Mouse (Mus musculus): ENCODE measurements around the gene Phc2. TPM values are rescaled to one million over a fixed set of nuclear protein-coding genes. Genes with fewer than 3 reads are reported as not detected.
A peak's percentile ranks its signal among the peaks of the same experiment; 100 is the strongest.
"Not testable (repeated sequence)": the region's sequence is repeated elsewhere in the genome, so short reads cannot be mapped to it uniquely, and the experiment has no call there.

Phc2 gene
- 82.2 and 101 TPM in 2 replicates for polyA plus RNA-seq (2015; fragmentation: Nextera tagmentation; extraction: Ambion mirVana)

GRCm38 (mm10) chr4:128654505-128655381 is at the start of gene Phc2:
Gene Phc2, plus strand, starts transcription at chr4:128654702.
- Histone ChIP-seq H3K9me3 (no peaks in the 10 kb centered on the region), H3K4me1 (replicated peaks) (peaks cover 74% of the 10 kb centered on the region), H3K27ac (replicated peaks) (peak within 1 kb of the TSS; percentile 96), H3K9ac (peak within 1 kb of the TSS; percentile 91), H3K4me2 (peak within 1 kb of the TSS; percentile 85), H3K4me3 (peak within 1 kb of the TSS; percentile 80), H3K27me3 (no peaks in the 10 kb centered on the region), H3K36me3 (0 out of 2 replicates have a peak, but pooled peaks cover 5% of the 10 kb centered on the region)
- peak; percentile 96 for ATAC-seq (ENCODE audit: low read depth)
- WGBS, result under 1% methylated on average over 65 of the region's 85 CpGs

GRCm38 (mm10) chr4:128606586-128606985 is 47.9 kb upstream of the Phc2 start:
- H3K4me2 ChIP-seq, result no peak overlapping the region
- no peak overlapping the region for H3K27ac ChIP-seq (replicated peaks)
- H3K4me1 ChIP-seq (replicated peaks), result peaks cover 34% of the 10 kb centered on the region
- H3K27me3 ChIP-seq, result no peaks in the 10 kb centered on the region
- no peak overlapping the region for H3K9ac ChIP-seq
- ATAC-seq (ENCODE audit: low read depth), result no peak
- peaks cover 30% of the 10 kb centered on the region for H3K36me3 ChIP-seq
- H3K9me3 ChIP-seq, result no peaks in the 10 kb centered on the region
- WGBS, result 96% methylated on average over 7 of the region's 7 CpGs
- no peak overlapping the region for H3K4me3 ChIP-seq

GRCm38 (mm10) chr4:128607661-128608060 is 46.8 kb upstream of the Phc2 start:
- H3K36me3 ChIP-seq, result peaks cover 21% of the 10 kb centered on the region
- H3K27me3 ChIP-seq, result no peaks in the 10 kb centered on the region
- 85% methylated on average over 11 of the region's 11 CpGs for whole genome bisulfite sequencing
- H3K4me3 ChIP-seq, result no peak overlapping the region
- H3K4me1 ChIP-seq (replicated peaks), result peaks cover 34% of the 10 kb centered on the region
- no peak overlapping the region for H3K27ac ChIP-seq (replicated peaks)
- no peaks in the 10 kb centered on the region for H3K9me3 ChIP-seq
- no peak overlapping the region for H3K4me2 ChIP-seq
- ATAC-seq (ENCODE audit: low read depth), result no peak
- H3K9ac ChIP-seq, result no peak overlapping the region

- Histone ChIP-seq H3K4me2 (peak overlapping the region; percentile 74), H3K27ac (replicated peaks) (peak overlapping the region; percentile 42; the same call in 1 of the 2 replicates), H3K4me3 (peak overlapping the region; percentile 60), H3K9ac (peak overlapping the region; percentile 83), H3K36me3 (peaks cover 3% of the 10 kb centered on the region), H3K9me3 (no peaks in the 10 kb centered on the region), H3K27me3 (no peaks in the 10 kb centered on the region), H3K4me1 (replicated peaks) (peaks cover 34% of the 10 kb centered on the region)
- 16% methylated on average over 22 of the region's 27 CpGs for WGBS
- peak; percentile 68 for ATAC-seq (ENCODE audit: low read depth)
These were observed 45.1 kb upstream of the Phc2 start for GRCm38 (mm10) chr4:128609276-128609924.

- Histone ChIP-seq H3K4me2 (peak within 1 kb of the TSS; percentile 74), H3K27ac (replicated peaks) (peak within 1 kb of the TSS; percentile 42; the same call in 1 of the 2 replicates), H3K4me1 (replicated peaks) (peaks cover 34% of the 10 kb centered on the region), H3K4me3 (peak within 1 kb of the TSS; percentile 60), H3K9me3 (no peaks in the 10 kb centered on the region), H3K36me3 (no peaks in the 10 kb centered on the region), H3K9ac (peak within 1 kb of the TSS; percentile 83), H3K27me3 (no peaks in the 10 kb centered on the region)
- ATAC-seq (ENCODE audit: low read depth), result peak; percentile 97
- WGBS, result under 1% methylated on average over 24 of the region's 24 CpGs
These were observed 44.5 kb upstream of the Phc2 start, which contains the start of gene Zscan20 for GRCm38 (mm10) chr4:128609925-128610402. Gene Zscan20, minus strand, starts transcription at chr4:128610098.

GRCm38 (mm10) chr4:128610706-128611105 is 43.8 kb upstream of the Phc2 start:
- Histone ChIP-seq H3K4me1 (replicated peaks) (peaks cover 34% of the 10 kb centered on the region), H3K4me2 (peak overlapping the region; percentile 74), H3K4me3 (peak overlapping the region; percentile 60), H3K9me3 (no peaks in the 10 kb centered on the region), H3K36me3 (no peaks in the 10 kb centered on the region), H3K27me3 (no peaks in the 10 kb centered on the region), H3K9ac (peak overlapping the region; percentile 1; the same call in 1 of the 2 replicates), H3K27ac (replicated peaks) (no peak overlapping the region)
- WGBS, result 32% methylated on average over 10 of the region's 10 CpGs
- ATAC-seq (ENCODE audit: low read depth), result peak; percentile 1; the same call in 1 of the 2 replicates

- H3K4me1 ChIP-seq (replicated peaks), result peaks cover 32% of the 10 kb centered on the region
- WGBS, result 86% methylated on average over 3 of the region's 3 CpGs
- not testable (repeated sequence) for H3K27ac ChIP-seq (replicated peaks); H3K9ac ChIP-seq; H3K4me3 ChIP-seq; H3K36me3 ChIP-seq; H3K9me3 ChIP-seq; ATAC-seq (ENCODE audit: low read depth); H3K27me3 ChIP-seq; H3K4me2 ChIP-seq
These were observed 42.8 kb upstream of the Phc2 start for GRCm38 (mm10) chr4:128611726-128612125.

GRCm38 (mm10) chr4:128613326-128613725 is 41.2 kb upstream of the Phc2 start:
- Histone ChIP-seq H3K4me3 (no peak overlapping the region), H3K27me3 (no peaks in the 10 kb centered on the region), H3K9me3 (no peaks in the 10 kb centered on the region), H3K9ac (no peak overlapping the region), H3K4me1 (replicated peaks) (peaks cover 24% of the 10 kb centered on the region), H3K36me3 (no peaks in the 10 kb centered on the region), H3K4me2 (no peak overlapping the region), H3K27ac (replicated peaks) (no peak overlapping the region)
- 20% methylated on average over 8 of the region's 8 CpGs for WGBS
- no peak for ATAC-seq (ENCODE audit: low read depth)

- Histone ChIP-seq H3K9ac (no peak overlapping the region), H3K4me2 (no peak overlapping the region), H3K4me1 (replicated peaks) (peaks cover 7% of the 10 kb centered on the region), H3K4me3 (no peak overlapping the region), H3K27me3 (no peaks in the 10 kb centered on the region), H3K27ac (replicated peaks) (no peak overlapping the region), H3K36me3 (no peaks in the 10 kb centered on the region), H3K9me3 (no peaks in the 10 kb centered on the region)
- WGBS, result 93% methylated on average over 14 of the region's 14 CpGs
- ATAC-seq (ENCODE audit: low read depth), result no peak
These were observed 38.7 kb upstream of the Phc2 start for GRCm38 (mm10) chr4:128615761-128616160.

GRCm38 (mm10) chr4:128617363-128618120 is 37.0 kb upstream of the Phc2 start:
- Histone ChIP-seq H3K9ac (peak overlapping the region; percentile 26; the same call in 1 of the 2 replicates), H3K4me3 (no peak overlapping the region), H3K4me1 (replicated peaks) (0 out of 2 replicates have a peak, but pooled peaks cover 6% of the 10 kb centered on the region), H3K36me3 (no peaks in the 10 kb centered on the region), H3K27me3 (no peaks in the 10 kb centered on the region), H3K4me2 (no peak overlapping the region), H3K27ac (replicated peaks) (no peak overlapping the region), H3K9me3 (no peaks in the 10 kb centered on the region)
- 80% methylated on average over 17 of the region's 17 CpGs for WGBS
- ATAC-seq (ENCODE audit: low read depth), result no peak; the same call in 1 of the 2 replicates

- Histone ChIP-seq H3K4me2 (no peak within 1 kb of the TSS), H3K36me3 (no peaks in the 10 kb centered on the region), H3K27ac (replicated peaks) (0 out of 2 replicates have a peak within 1 kb of the TSS, but pooled peaks have one; percentile 13), H3K9me3 (no peaks in the 10 kb centered on the region), H3K4me1 (replicated peaks) (0 out of 2 replicates have a peak, but pooled peaks cover 6% of the 10 kb centered on the region), H3K9ac (peak within 1 kb of the TSS; percentile 26; the same call in 1 of the 2 replicates), H3K27me3 (no peaks in the 10 kb centered on the region), H3K4me3 (no peak within 1 kb of the TSS)
- no peak for ATAC-seq (ENCODE audit: low read depth)
- WGBS, result 66% methylated on average over 15 of the region's 15 CpGs
These were observed 36.1 kb upstream of the Phc2 start, which contains the start of gene Tlr12 for GRCm38 (mm10) chr4:128618246-128618911. Gene Tlr12, minus strand, starts transcription at chr4:128618619.
